Mouse (Mus musculus): ENCODE results near the gene Ltbp2. TPM values are rescaled to one million over a fixed set of nuclear protein-coding genes. Genes with fewer than 3 reads are reported as not detected.

Ltbp2 gene
- polyA plus RNA-seq, 2 experiments = 5.2 to 12.3 TPM

DNA sequence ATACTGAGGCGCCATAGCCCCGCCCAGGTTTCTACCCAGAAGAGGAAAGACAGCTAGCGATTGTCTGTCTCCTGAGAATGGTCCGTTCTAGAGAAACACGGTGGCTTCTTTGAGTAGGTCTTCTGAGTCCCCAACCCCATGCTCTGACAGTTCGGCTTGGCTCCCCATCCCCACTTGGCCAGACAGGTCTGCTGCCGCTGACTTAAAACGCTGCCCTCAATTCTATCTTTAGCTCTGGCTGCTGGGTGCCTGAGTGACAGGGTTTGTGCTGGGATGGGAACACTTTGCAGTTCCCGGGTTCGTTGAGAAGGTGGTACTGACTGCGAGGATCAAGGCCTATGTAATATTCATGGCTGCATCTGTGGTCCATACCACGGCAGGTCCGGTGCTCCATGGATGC is 143.0 kb downstream of the Ltbp2 start:
- DNase-seq (ENCODE audit: low spot score) (no peak), ATAC-seq (ENCODE audit: low FRiP score, low read depth) (no peak)
- no peaks in the 10 kb centered on the region for H3K27me3 ChIP-seq (ENCODE audit: control insufficient read depth, insufficient read depth, low read length)
- no peaks in the 10 kb centered on the region for H3K36me3 ChIP-seq (ENCODE audit: control insufficient read depth, insufficient read depth, low read length)
- H3K4me1 ChIP-seq (ENCODE audit: control insufficient read depth, insufficient read depth, low read length) = no peaks in the 10 kb centered on the region
- TF ChIP-seq POLR2A (IDR thresholded peaks at IDR 0.05; ENCODE audit: borderline replicate concordance, extremely low read depth, insufficient read depth, insufficient read length) = no peak
- no peak overlapping the region for H3K4me2 ChIP-seq (replicated peaks; ENCODE audit: low read depth, low read length, severe bottlenecking)
- H3K4me3 ChIP-seq (replicated peaks; ENCODE audit: low read length) = no peak overlapping the region
- H3K9ac ChIP-seq (ENCODE audit: low read depth, low read length, severe bottlenecking) = no peak overlapping the region
- no peaks in the 10 kb centered on the region for H3K9me3 ChIP-seq (ENCODE audit: control insufficient read depth, low read length)
- 75% methylated on average over 13 of the region's 13 CpGs for WGBS
- H3K27ac ChIP-seq (replicated peaks; ENCODE audit: low read depth, low read length) = no peak overlapping the region

Other genes with a start within 250 kb of the Ltbp2 start
- gene Vrtn, start 235.5 kb downstream of the Ltbp2 start, polyA plus RNA-seq (2012; rRNA removed) = 0.04 and 0.06 TPM in 2 replicates
- gene Vrtn, start 235.5 kb downstream of the Ltbp2 start, polyA plus RNA-seq (2014; fragmentation: Nextera tagmentation; extraction: Ambion mirVana) = not detected in 2 replicates
- 0.03 TPM in 1 of 2 replicates, not detected in the other for gene Syndig1l, start 177.7 kb downstream of the Ltbp2 start, polyA plus RNA-seq (2012; rRNA removed)
- not detected in 2 replicates for gene Syndig1l, start 177.7 kb downstream of the Ltbp2 start, polyA plus RNA-seq (2014; fragmentation: Nextera tagmentation; extraction: Ambion mirVana)
- 76.2 and 87.7 TPM in 2 replicates for gene Npc2, start 103.4 kb downstream of the Ltbp2 start, polyA plus RNA-seq (2012; rRNA removed)
- gene Npc2, start 103.4 kb downstream of the Ltbp2 start, polyA plus RNA-seq (2014; fragmentation: Nextera tagmentation; extraction: Ambion mirVana) = 65.1 and 73.4 TPM in 2 replicates
- 108 TPM in 2 replicates for gene Isca2, start 103.3 kb downstream of the Ltbp2 start, polyA plus RNA-seq (2012; rRNA removed)
- gene Isca2, start 103.3 kb downstream of the Ltbp2 start, polyA plus RNA-seq (2014; fragmentation: Nextera tagmentation; extraction: Ambion mirVana) = 138 and 145 TPM in 2 replicates
- gene Fcf1, start 94.4 kb upstream of the Ltbp2 start, polyA plus RNA-seq (2012; rRNA removed) = 78.9 and 132 TPM in 2 replicates
- 138 and 141 TPM in 2 replicates for gene Fcf1, start 94.4 kb upstream of the Ltbp2 start, polyA plus RNA-seq (2014; fragmentation: Nextera tagmentation; extraction: Ambion mirVana)
- gene Arel1, start 94.4 kb upstream of the Ltbp2 start, polyA plus RNA-seq (2012; rRNA removed) = 24.5 and 28.9 TPM in 2 replicates
- gene Arel1, start 94.4 kb upstream of the Ltbp2 start, polyA plus RNA-seq (2014; fragmentation: Nextera tagmentation; extraction: Ambion mirVana) = 13.9 and 16.6 TPM in 2 replicates
- gene Ylpm1, start 119.8 kb upstream of the Ltbp2 start, polyA plus RNA-seq (2012; rRNA removed) = 47.5 and 50.9 TPM in 2 replicates
- 38.5 and 40.9 TPM in 2 replicates for gene Ylpm1, start 119.8 kb upstream of the Ltbp2 start, polyA plus RNA-seq (2014; fragmentation: Nextera tagmentation; extraction: Ambion mirVana)
- gene Prox2, start 234.2 kb upstream of the Ltbp2 start, polyA plus RNA-seq (2012; rRNA removed) = 2.4 and 2.5 TPM in 2 replicates
- gene Prox2, start 234.2 kb upstream of the Ltbp2 start, polyA plus RNA-seq (2014; fragmentation: Nextera tagmentation; extraction: Ambion mirVana) = 3.2 and 3.9 TPM in 2 replicates
- gene Dlst, start 234.3 kb upstream of the Ltbp2 start, polyA plus RNA-seq (2012; rRNA removed) = 155 and 168 TPM in 2 replicates
- gene Dlst, start 234.3 kb upstream of the Ltbp2 start, polyA plus RNA-seq (2014; fragmentation: Nextera tagmentation; extraction: Ambion mirVana) = 95.7 and 99.0 TPM in 2 replicates